Mouse (Mus musculus) G1E-ER4 (cell line): ENCODE results near the gene Srsf6. TPM values are rescaled to one million over a fixed set of nuclear protein-coding genes. Genes with fewer than 3 reads are reported as not detected.

Experiments used
- GATA1 ChIP-seq: IDR thresholded peaks from one replicate; pipeline ENCODE4 v1.8.0; 2012; ENCODE audit warnings: low read length, inconsistent platforms
- polyA plus RNA-seq: library from polyadenylated mRNA; stranded (reverse); fragments of >175 nt; gene quantifications from 2 replicates; pipeline ENCODE4 v1.2.3, GENCODE M21; 2012

Srsf6 gene
- polyA plus RNA-seq, 1 experiment: 133 TPM

DNA sequence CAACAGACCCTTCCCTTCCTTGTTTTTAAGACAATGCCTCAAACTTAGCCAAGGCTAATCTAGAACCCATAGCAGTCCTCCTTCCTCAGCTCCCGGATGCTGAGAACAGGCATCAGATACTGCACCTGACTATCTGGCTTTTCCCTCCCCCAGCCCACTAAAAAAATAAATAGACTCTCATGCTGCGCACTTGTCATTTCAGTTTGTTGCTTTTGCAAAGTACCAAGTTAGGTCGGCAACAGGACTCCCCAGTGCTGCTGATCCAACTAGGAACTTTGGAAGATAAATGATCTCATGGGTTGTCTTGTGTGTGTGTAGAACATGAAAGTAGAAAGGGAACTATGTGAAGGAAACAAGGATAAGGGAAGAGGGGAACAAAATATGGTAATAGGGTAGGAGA, 1.6 kb upstream of the Srsf6 start:
- no peak for TF ChIP-seq GATA1

DNA sequence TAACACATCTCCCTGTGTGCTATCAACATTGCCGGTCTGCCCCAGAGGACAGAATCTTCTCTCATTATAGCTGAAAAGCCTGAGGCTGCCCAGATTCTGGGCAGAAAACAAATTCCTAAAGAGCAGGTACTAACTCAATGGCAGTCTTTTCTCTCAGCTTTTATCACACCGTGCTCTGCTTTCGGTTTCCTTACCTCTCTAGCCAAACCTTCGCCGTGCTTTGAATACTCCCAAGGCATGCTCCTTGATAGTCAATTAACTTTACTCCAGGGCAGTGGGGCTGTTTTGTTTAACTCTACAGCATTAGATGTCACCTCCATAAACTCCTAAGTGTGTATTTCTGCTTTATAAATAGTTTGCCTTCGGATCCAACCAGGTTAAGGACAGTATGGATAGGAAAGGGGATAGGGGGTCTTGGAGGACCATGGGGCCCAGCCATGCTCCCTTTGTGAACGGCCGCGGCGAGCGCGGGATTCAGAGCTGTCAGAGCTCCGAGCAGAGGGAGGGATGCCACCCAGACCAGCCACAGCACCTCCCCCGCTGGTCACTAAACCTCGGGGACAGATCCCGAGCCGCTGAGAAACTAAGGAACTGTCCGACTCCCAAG, 709 bp upstream of the Srsf6 start:
- no peak for TF ChIP-seq GATA1

DNA sequence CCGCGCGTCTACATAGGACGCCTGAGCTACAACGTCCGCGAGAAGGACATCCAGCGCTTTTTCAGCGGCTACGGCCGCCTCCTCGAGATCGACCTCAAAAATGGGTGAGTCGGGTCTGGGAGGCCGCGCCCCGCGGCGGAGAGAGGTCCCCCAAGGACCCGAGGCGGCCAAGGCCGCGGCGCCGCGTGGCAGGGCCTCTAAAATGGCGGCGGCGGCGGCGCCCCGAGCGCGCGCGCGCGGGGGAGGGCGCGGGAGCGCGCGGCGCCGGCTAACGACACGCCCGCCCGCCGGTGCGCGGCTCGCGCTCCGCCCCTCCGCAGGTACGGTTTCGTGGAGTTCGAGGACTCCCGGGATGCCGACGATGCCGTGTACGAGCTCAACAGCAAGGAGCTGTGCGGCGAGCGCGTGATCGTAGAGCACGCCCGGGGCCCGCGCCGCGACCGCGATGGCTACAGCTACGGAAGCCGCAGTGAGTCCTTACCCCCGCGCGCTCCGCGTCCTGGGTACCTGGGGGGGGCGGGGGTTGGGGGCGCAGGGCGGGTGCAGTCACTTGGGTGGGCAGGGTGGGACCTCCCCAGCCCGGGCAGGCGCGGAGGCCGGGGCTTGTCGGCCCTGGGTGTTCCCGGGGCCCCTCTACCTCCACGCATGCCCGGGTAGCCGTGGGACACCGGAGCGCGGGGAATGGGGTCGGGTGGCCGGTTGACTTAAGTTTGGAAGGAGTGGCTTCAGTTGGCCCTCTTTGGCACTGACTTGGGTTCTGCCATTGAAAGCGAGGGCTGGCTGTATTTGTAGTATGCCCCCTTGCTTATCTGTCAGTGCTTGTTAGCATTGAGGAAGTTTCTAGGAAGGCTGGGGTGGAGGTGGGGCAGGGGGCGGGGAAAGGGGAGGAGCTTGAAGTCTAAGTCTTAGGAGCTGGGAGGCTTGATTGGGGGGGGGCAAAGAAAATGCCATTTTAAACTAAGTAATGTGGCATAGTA, 634 bp downstream of the Srsf6 start:
- no peak for TF ChIP-seq GATA1

DNA sequence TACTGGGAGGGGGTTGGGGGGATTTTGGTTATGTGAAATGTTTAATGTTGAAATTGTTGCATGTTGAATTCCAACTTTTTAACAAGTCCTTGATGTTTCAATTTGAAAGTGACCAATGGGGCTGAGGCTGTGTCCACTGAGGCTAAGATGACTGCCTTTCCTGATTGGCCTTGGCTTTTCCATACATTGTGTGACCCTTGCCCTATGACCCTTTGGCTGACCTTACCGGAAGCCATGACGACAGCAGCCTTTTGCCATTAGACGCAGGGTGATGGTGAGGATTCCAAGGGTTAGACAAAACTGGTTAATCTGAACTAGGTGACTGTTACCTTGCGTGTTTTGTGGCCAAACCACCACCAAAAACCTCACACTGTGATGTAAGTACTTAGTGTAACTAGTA, 1.4 kb downstream of the Srsf6 start:
- no peak for TF ChIP-seq GATA1

DNA sequence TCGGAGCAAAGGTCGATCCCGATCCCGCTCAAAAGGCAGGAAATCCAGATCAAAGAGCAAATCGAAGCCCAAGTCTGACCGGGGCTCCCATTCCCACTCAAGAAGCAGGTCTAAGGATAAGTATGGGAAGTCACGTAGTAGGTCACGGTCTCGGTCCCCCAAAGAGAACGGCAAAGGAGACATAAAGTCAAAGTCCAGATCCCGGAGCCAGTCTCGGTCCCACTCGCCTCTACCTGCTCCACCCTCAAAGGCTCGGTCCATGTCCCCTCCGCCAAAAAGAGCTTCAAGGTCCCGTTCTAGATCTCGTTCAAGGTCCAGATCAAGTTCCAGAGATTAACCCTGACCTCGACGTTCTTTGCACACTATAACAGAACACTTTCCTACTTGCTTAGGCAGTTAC, 3.1 kb downstream of the Srsf6 start:
- no peak for TF ChIP-seq GATA1

DNA sequence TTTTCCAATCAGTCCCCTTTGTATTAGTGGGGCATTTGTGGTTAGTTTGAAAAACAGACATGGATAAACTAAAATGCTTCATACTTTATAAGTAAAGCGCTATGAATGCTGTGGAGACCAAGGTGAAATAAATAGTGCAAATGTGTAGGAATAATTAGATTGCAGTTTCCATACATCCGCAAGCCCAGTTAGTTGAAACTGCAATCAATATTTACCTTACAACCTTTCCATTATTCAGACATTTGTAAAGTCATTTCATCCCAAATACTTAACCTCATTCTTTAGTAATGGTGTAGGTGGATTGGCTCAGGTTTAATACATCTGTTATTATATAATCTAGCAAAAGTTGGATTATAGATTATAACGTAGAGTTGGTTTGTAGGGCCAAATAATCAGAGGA, 4.4 kb downstream of the Srsf6 start:
- no peak for TF ChIP-seq GATA1

DNA sequence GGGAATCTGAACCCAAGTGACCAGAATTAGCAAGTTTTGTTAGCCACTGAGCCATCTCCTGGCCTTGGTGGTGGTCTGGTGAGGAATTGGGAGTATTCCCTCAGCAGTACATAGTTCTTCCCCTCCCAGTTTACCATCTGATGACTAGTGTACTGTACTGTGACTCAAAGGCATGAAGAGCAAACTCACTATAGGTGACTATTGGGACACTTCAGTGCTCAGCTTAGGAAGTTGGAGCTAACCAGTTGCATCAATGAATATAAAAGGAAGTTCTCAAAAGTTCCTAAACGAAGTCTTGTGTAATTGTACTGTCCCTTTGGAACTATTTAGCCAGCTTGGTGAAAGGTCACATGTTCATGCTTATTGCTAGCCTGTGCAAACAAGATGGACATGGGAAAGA, 8.2 kb downstream of the Srsf6 start:
- TF ChIP-seq GATA1: no peak

DNA sequence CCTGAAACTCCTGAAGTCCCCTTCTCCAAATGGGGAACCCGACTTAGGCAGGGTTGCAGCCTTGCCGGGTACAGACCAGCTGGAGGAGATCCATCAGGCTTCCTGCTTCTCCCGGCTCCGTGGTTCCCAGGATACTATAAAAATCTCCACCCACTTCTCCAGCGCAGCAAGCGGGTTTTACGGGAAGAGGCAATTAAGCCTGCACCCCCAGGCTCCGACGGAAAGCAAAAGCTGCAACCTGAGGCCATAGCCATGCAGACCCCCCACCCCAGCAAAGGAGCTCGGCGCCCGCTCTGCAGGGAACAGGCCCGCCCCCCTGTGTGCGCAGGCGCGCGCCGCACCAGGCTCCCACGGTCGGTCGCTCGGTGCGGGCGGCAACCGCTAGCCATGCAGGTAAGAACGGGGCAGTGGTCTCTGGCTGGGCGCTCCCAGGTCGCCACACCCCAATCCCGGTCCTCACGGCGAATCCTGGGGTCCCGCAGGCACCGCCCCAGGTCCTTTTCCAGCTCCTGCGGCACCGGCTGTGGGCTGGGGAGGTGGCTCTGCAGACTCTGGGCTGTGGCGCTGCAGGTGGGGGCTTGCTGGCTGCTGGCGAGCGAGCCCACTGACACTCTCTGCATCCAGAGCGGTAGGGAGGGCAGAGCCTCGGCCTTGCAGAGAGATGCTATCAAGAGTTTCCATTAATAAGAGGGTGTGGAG, 12.0 kb downstream of the Srsf6 start, which contains the start of gene L3mbtl1:
Gene L3mbtl1 (plus strand): TSS at position 325 of the 699 bp plus-strand sequence.
- no peak for TF ChIP-seq GATA1

DNA sequence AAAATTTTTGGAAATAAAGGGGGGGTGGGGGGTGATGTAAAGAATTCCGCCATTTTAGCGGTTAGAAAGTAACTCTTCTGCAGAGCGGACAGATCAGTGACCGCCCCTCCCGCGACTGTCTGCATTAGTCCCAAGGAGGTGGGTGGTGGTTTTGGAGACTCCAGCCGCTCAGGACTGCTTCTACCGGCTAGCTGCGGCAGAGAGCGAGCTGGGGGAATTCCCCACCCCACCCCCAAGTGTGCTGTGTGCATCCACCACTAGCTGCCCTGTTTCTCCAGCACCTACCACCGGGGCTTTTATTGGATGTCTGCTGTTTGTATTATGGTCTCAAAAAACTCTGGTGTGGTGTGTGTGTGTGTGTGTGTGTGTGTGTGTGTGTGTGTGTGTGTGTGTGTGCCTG, 12.6 kb downstream of the Srsf6 start:
- TF ChIP-seq GATA1: no peak

DNA sequence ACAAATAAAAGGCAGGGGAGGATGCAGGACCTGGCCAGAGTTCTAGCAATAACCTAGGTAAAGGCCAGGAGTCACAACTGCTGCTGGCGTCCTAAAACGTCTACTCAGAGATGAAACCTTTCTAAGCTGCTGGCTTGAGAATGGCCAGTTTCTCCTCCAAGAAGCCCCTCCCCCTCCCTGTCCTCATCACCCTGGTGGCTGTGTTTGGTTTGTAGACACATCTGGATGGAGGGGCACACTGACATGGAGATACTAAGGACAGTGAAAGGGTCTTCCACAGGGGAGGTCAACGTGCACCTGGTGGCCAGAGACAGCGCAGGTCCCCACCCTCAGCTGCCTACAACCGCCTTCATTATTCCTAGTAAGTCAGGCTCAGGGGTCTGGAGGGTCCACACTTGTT, 15.6 kb downstream of the Srsf6 start:
- TF ChIP-seq GATA1: no peak

DNA sequence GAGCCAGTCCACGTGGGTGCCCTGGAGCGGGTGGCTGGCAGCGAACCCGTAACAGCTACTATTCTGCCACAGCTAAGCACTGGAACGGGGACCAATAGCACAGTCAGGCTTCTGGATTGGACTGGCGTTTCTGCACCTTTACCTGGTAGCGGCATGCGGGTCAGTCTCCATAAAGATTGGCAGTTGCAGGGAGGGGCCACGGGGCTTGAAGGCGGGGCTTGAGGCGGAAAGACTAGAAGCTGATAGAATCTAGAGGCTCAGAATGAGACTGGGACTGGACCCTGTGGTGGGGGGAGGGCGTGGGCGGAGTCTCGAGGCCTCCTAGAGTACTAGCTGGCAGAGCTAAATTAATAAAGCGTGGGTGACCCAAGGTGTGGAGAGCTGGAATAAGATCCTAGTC, 16.4 kb downstream of the Srsf6 start:
- no peak for TF ChIP-seq GATA1

DNA sequence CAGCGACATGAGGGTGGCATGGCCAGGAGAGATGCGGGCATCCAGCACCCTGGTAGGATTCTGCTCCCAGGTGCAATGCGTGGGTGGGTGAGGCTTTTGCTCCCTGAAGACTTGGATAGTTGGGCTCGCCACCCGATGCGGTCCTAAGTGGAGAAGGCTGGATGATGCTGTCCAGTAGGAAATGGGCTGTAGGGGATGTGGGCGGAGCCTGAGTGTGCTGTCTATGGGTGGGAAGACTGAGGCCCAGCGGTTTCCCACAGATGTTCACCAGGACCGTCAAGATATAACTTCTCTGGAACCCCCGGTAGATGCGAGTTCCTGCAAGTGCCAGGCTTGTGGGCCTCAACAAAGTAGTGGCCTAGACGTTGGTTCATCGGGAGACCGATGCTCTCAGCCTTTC, 16.9 kb downstream of the Srsf6 start:
- TF ChIP-seq GATA1: no peak

DNA sequence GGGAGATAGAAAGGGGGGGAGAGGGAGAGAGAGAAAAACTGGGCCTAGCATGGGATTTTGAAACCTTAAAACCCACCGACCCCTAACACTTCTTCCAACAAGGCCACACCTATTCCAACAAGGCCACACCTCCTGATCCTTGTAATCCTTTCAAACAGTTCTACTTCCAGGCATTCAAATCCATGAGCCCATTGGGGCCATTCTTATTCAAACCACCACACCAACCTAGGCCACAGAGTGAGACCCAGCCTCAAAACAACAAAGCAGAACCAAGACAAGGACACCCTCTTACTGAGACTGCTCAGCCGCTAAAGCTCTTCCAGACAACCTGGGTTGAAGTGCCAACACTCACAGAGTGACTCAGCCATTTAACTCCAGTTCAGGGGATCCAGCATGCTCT, 19.4 kb downstream of the Srsf6 start:
- TF ChIP-seq GATA1: no peak

DNA sequence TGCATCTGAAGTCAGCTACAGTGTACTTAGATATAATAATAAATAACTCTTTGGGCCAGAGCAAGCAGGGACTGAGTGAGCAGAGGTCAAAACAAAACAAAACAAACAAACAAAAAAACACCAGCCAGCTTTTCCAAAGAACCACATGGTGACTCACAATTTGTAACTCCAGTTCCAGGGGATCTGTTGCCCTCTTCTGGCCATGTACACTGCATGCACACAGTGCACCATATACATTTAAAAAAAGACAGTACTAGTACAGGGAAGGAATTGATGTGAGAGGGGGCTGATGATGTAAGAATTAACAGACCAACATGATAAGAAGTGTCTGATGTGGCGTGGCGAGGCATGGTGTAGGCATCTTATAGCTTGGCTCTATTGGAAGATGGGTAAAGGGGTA, 25.5 kb downstream of the Srsf6 start:
- TF ChIP-seq GATA1: no peak

DNA sequence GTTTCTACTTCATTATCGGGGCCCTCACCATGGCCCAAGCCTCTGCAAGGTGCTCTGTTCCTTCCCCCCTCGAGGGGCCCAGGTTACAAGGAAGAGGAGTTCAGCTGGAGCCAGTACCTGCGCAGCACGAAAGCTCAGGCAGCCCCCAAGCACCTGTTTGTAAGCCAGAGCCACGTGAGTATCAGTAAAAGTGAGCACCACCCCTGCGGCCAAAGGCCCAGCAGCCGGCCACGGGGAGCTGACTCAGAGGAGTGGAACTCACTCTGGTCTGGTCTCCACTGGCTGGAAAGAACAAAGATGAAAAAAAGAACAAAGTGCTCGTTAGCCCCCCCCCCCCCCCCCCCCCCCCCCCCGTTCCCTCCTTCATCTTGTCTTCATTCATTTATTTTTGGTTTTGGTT, 30.0 kb downstream of the Srsf6 start:
- no peak for TF ChIP-seq GATA1

DNA sequence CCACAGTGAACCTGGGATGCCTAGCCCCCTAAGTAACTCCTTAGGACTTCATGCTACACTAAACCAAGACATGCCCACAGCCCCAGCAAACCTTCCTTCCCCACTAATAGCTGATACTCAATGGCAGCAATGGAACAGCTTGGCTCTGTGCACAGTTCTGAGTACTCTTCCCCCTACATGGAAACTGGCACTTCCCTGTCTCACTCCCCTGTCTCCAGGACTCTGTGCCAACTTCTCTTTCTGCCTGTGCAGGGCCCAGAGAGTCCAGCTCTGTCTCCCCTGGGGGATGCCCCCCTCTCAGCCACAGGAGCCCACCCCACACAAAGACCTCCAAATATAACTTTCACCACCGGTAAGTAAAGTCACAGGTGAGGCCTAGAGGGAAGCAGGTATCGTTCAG, 35.4 kb downstream of the Srsf6 start:
- no peak for TF ChIP-seq GATA1

DNA sequence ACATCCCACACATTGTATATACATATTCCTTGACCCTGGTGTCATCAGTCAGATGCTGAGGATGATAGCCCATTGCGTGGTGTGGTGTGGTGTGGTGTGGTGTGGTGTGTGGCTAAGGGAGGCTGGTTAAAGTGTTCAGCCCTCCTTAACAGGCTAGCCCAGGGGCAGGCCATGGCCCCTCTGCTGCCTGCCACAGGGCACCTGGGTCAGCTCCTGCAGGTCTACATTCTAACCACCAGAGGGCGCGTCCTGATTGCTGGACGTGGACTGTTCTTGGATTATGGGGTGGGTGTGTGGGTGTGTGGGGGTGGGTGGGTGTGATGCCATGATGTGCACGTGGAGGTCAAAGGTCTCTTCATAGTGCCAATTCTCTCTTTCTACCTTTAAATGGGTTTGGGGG, 37.0 kb downstream of the Srsf6 start:
- no peak for TF ChIP-seq GATA1
